Mouse (Mus musculus) liver, embryonic 15.5 days (tissue): Measurements from ENCODE around the gene Golt1b. TPM values are rescaled to one million over a fixed set of nuclear protein-coding genes. Genes with fewer than 3 reads are reported as not detected.
"Not testable (repeated sequence)": the region's sequence is repeated elsewhere in the genome, so short reads cannot be mapped to it uniquely, and the experiment has no call there.

Experiments
- ATAC-seq: fragments of 200-750 bp; cut with Nextera tagmentation; 2 replicates; pipeline ENCODE4 v1.8.0; 2017; ENCODE audit warnings: moderate number of reproducible peaks, mild to moderate bottlenecking, moderate library complexity; ENCODE audit not compliant: insufficient read depth
- H3K27ac ChIP-seq: fragments of 300-500 bp; sonication (generic); replicated peaks from 2 replicates; pipeline ENCODE4 v1.5.1; 2015; ENCODE audit warnings: mild to moderate bottlenecking, inconsistent platforms
- H3K27me3 ChIP-seq: fragments of 300-500 bp; sonication (generic); 2 replicates; pipeline ENCODE4 v1.6.1; 2015; ENCODE audit warnings: mild to moderate bottlenecking, inconsistent platforms
- H3K36me3 ChIP-seq: fragments of 300-500 bp; sonication (generic); replicated peaks from 2 replicates; pipeline ENCODE4 v1.6.1; 2015; ENCODE audit warnings: moderate library complexity, mild to moderate bottlenecking, inconsistent platforms
- H3K4me1 ChIP-seq: fragments of 300-500 bp; sonication (generic); replicated peaks from 2 replicates; pipeline ENCODE4 v1.6.1; 2015; ENCODE audit warnings: inconsistent platforms
- H3K4me2 ChIP-seq: fragments of 300-500 bp; sonication (generic); 2 replicates; pipeline ENCODE4 v1.6.1; 2015; ENCODE audit warnings: moderate library complexity, mild to moderate bottlenecking, inconsistent platforms
- H3K4me3 ChIP-seq: fragments of 300-500 bp; sonication (generic); replicated peaks from 2 replicates; pipeline ENCODE4 v1.5.1; 2015; ENCODE audit warnings: mild to moderate bottlenecking, inconsistent platforms
- H3K9ac ChIP-seq: fragments of 300-500 bp; sonication (generic); 2 replicates; pipeline ENCODE4 v1.6.1; 2015; ENCODE audit warnings: moderate library complexity, mild to moderate bottlenecking, inconsistent platforms
- H3K9me3 ChIP-seq: fragments of 300-500 bp; sonication (generic); replicated peaks from 2 replicates; pipeline ENCODE4 v1.6.1; 2016; ENCODE audit warnings: inconsistent platforms
- WGBS: fragments of 180-500 bp; shearing (Covaris S2); methylation state at CpG from one replicate; pipeline ENCODE4 v1.1.7; 2015; ENCODE audit warnings: mixed read lengths; ENCODE audit not compliant: insufficient replicate concordance; 5-methylcytosine and 5-hydroxymethylcytosine counted together
- polyA plus RNA-seq: library from polyadenylated mRNA; unstranded; fragments of >200 nt; fragmentation: Nextera tagmentation; extraction: Ambion mirVana; gene quantifications from 2 replicates; pipeline ENCODE4 v1.2.1, GENCODE M21; 2015

The Golt1b gene
- polyA plus RNA-seq, result 30.9 and 32.1 TPM in 2 replicates

DNA sequence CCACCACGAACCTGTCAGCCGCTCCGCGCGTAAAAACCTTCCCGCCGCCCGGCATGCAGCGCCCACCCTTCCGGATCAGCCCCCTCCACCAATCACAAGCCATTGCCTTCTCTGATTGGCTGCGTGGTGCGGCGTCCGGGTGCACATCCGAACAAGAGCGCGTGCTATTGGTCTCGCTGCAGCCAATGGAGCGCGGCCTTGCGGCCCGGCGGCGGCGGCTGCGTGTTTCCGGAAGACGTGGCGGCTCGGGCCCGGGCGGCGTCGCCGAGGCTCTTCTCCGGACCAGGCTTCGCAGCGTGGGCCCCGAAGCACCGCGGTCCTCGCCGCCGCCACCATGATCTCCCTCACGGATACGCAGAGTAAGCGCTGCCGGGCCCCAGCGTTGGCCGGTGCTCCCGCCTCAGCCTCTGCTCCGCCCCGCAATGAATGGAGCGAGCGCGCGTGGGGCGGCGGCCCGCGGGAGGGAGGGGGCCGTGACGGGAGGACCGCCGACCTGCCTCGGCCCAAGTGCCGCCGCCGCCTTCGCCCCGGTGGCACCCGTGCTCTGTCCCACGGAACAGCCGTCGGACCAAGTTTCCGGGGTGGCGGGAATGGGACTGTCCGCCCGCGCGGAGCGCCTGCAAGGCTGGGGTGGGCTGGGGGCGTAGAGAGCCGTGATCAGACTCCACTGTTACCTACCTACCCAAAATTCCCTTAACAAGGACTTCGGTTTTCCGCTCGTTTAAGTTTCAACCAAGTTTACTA is at the start of gene Golt1b, which contains the start of gene Recql:
TSS of gene Golt1b (plus strand) at position 211 of the 744 bp plus-strand sequence.
TSS of gene Recql (minus strand) at position 77 of the 744 bp plus-strand sequence.
- peak within 1 kb of the TSS; percentile 85 for H3K9ac ChIP-seq
- ATAC-seq, result peak; percentile 99
- H3K27ac ChIP-seq, result peak within 1 kb of the TSS; percentile 78
- peak within 1 kb of the TSS; percentile 96 for H3K4me3 ChIP-seq
- H3K4me1 ChIP-seq, result peaks cover 33% of the 10 kb centered on the region
- H3K27me3 ChIP-seq, result no peaks in the 10 kb centered on the region
- H3K36me3 ChIP-seq, result peaks cover 4% of the 10 kb centered on the region; the same call in 1 of the 2 replicates
- no peaks in the 10 kb centered on the region for H3K9me3 ChIP-seq
- WGBS, result under 1% methylated on average over 87 of the region's 87 CpGs
- peak within 1 kb of the TSS; percentile 85 for H3K4me2 ChIP-seq

DNA sequence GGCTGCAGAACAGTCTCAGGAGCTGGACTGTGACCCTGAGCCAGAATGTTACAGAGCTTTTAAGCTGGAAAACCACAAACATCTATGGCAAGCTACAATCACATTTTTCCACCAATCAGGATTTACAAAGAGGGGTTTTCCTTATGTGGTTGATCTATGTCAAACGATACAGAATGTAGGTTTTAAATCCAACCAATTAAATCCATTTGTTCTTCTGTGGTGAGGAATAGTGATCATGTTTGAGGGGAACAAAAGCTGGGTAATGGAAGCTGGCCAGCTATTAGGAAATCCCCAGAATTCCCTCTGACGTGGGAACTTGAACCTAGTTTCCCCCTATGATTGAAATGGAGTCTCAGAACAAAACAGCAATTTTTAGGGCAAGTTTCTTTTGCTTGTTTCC is 48.1 kb upstream of the Golt1b start:
- WGBS, result 45% methylated on average over 2 of the region's 2 CpGs
- ATAC-seq, result no peak
- no peaks in the 10 kb centered on the region for H3K4me1 ChIP-seq

DNA sequence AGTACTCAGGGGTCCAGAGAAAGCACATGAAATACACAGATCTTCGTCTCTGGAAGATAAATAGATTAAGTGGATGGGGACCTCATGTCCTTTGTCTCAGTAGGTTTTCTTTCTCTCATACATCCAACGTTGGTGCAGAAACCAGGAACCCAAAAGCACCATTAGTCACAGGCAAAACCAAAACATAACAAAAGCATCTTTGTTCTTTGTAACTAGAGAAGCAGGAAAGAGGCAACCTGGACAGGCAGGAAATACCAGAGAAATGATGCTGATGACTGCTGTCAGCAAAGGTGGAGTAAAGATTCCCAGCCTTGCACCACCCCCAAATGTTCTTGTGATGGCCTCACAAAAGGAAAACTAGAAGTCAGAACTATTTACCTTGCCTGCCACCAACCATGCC is 47.4 kb upstream of the Golt1b start:
- no peak for ATAC-seq
- Histone ChIP-seq H3K36me3 (no peaks in the 10 kb centered on the region), H3K9me3 (no peaks in the 10 kb centered on the region), H3K27ac (no peak overlapping the region), H3K27me3 (no peaks in the 10 kb centered on the region), H3K4me1 (no peaks in the 10 kb centered on the region), H3K4me2 (no peak overlapping the region), H3K4me3 (no peak overlapping the region), H3K9ac (no peak overlapping the region)
- 21% methylated on average over 2 of the region's 2 CpGs for WGBS

More for the DNA sequence above, 48.1 kb upstream of the Golt1b start:
- no peak overlapping the region for H3K9ac ChIP-seq
- no peak overlapping the region for H3K4me2 ChIP-seq
- no peaks in the 10 kb centered on the region for H3K9me3 ChIP-seq
- no peaks in the 10 kb centered on the region for H3K36me3 ChIP-seq
- no peaks in the 10 kb centered on the region for H3K27me3 ChIP-seq
- no peak overlapping the region for H3K4me3 ChIP-seq
- H3K27ac ChIP-seq, result no peak overlapping the region

DNA sequence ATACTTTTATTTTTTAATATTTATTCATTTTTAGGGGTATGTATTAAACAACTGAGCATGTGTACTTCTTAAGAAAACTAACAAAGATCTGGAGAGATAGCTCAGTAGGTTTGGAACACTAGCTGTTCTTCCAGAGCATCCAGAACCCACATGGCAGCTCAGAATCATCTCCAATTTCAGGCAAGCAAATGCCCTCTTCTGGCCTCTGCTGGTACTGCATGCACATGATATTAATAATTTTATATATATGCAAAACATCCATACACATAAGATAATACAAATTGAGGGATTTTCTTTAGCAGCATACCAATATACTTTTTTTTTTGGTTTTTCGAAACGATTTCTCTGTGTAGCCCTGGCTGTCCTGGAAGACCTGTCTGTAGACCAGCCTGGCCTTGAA is 43.5 kb upstream of the Golt1b start:
- no peak overlapping the region for H3K27ac ChIP-seq
- H3K4me3 ChIP-seq, result no peak overlapping the region
- H3K4me1 ChIP-seq, result peaks cover 21% of the 10 kb centered on the region
- H3K9ac ChIP-seq, result no peak overlapping the region
- H3K9me3 ChIP-seq, result no peaks in the 10 kb centered on the region
- no peaks in the 10 kb centered on the region for H3K27me3 ChIP-seq
- H3K36me3 ChIP-seq, result no peaks in the 10 kb centered on the region
- H3K4me2 ChIP-seq, result no peak overlapping the region
- WGBS, result 32% methylated on average over 2 of the region's 2 CpGs
- ATAC-seq, result no peak

DNA sequence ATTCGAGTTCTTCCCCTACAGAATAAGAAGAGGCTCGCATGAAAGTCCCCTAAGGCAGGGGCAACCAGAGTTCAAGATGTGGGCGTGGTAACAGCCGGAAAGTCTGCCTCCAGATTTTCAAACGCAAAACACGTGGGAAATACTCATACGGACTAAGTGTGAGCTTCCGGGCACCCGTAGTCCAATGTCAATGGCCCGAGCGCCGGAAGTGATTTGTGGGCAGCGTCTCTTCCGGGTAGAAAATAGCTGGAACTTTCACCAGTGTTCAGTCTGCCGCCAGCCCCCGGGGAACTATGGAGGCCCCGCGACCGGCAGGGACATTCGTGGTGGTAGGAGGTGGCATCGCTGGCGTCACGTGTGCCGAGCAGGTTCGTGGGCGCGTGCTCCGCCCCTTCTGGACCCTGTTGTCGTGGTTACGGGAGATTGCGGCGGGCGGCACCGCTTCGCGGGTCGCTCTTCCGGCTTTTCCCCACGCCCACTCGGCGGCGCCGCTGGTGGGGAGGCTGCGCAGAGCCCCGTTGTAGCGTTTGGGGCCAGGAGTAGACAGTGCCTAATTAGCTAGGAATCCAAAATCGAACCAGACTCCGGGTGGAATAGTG is 41.5 kb upstream of the Golt1b start, which contains the start of gene Pyroxd1:
TSS of gene Pyroxd1 (plus strand) at position 215 of the 599 bp plus-strand sequence.
- peak within 1 kb of the TSS; percentile 76 for H3K4me3 ChIP-seq
- H3K9ac ChIP-seq, result peak within 1 kb of the TSS; percentile 52
- H3K4me1 ChIP-seq, result peaks cover 21% of the 10 kb centered on the region
- no peaks in the 10 kb centered on the region for H3K27me3 ChIP-seq
- WGBS, result under 1% methylated on average over 48 of the region's 48 CpGs
- H3K27ac ChIP-seq, result peak within 1 kb of the TSS; percentile 82
- H3K4me2 ChIP-seq, result peak within 1 kb of the TSS; percentile 76
- no peaks in the 10 kb centered on the region for H3K9me3 ChIP-seq
- H3K36me3 ChIP-seq, result peaks cover 9% of the 10 kb centered on the region; the same call in 1 of the 2 replicates
- ATAC-seq, result peak; percentile 93

DNA sequence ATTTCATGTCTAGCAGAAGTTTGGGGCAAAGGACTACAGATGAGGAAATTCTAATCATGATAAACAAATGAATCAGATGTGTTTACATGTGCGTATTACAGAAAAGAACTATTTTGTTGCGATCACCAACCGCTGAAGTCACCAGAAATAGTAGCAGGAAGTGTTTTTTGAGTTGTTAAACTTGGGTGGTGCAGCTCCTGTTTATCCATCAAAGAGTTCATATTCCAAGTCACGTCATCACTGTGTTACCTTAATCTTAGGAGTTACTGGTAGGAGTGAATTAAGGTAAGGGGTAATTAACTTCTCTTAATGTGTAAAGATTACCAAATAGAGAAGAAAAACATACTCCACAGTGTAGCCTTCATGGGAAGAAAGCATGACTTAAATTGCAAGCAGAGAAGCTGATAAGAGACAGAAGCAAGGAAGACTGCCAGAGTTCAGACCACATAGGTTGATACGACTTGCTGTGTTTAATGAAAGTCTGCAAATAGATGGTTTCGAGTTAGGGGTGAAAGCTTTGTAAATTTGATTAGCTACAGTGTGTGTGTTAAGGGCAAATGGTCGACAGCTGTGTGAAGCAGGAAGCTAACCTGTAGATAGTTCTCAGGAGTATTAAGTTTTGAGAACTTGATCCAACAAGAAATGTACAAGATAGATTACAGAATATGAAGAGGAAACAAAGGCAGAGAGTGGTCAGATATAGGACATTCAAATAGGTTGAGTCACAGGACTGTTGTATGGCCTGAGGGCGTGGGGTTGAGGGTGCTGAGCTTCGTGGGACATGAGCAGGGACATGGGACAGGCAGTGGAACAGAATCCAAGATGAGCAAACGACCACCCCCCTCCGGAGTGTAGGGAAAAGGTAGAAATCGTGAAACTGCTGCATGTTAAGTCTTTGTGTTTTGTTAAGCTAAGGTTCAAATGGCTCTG is 40.6 kb upstream of the Golt1b start:
- Histone ChIP-seq H3K27ac (peak overlapping the region; percentile 82), H3K27me3 (no peaks in the 10 kb centered on the region), H3K4me1 (peaks cover 21% of the 10 kb centered on the region), H3K4me3 (peak overlapping the region; percentile 76), H3K4me2 (peak overlapping the region; percentile 76), H3K36me3 (peaks cover 17% of the 10 kb centered on the region), H3K9ac (peak overlapping the region; percentile 52; the same call in 1 of the 2 replicates), H3K9me3 (no peaks in the 10 kb centered on the region)
- ATAC-seq, result no peak; the same call in 1 of the 2 replicates
- WGBS, result 35% methylated on average over 12 of the region's 12 CpGs

DNA sequence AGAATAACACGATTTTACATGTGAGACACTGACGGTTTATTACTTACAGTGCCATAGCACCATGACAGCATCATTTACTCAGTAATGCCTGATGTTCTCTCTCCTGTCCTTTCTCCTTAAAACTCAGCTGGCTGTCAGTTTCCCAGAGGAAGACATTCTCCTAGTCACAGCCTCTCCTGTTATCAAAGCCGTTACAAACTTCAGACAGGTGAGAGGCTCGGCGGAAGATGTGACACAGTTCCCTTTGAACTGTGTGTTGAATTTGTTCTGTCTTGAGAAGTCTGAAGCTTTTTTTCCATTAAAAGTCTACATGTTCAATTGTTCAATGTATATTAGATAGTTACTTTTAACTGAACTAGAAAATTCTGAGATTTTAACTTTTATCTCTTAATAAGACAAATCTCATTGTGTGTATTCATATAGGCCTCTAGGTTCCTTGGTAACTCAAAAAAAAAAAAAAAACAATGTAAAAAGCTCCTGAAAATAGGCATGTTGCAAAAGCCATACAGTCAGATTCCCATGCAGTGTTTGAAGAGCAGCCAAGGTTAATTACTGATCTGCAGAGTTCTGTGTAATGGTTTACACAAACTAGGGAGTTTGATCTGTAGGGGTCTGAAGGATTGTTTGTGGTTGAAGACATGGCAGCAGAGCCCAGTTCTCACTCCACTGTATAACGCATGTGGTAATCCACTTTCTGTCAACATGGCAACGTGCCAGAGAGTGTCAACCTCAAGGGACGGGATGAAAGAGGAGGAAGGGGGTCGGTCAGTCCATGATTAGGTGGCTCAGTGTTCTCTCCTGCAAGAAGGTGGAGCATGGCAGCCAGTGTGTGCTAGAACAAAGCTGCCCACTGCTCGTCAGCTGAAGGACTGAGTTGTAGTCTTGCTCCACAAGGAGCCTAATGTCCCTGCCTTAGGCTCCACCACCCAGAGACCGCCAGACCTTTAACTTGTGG is 39.3 kb upstream of the Golt1b start:
- peaks cover 26% of the 10 kb centered on the region for H3K36me3 ChIP-seq
- H3K4me2 ChIP-seq, result no peak overlapping the region
- H3K9me3 ChIP-seq, result no peaks in the 10 kb centered on the region
- peak; percentile 24 for ATAC-seq
- H3K4me3 ChIP-seq, result no peak overlapping the region
- 66% methylated on average over 11 of the region's 11 CpGs for WGBS
- no peaks in the 10 kb centered on the region for H3K27me3 ChIP-seq
- H3K4me1 ChIP-seq, result peaks cover 32% of the 10 kb centered on the region
- no peak overlapping the region for H3K9ac ChIP-seq
- 0 out of 2 replicates have a peak overlapping the region, but pooled peaks have one; percentile 82 for H3K27ac ChIP-seq

DNA sequence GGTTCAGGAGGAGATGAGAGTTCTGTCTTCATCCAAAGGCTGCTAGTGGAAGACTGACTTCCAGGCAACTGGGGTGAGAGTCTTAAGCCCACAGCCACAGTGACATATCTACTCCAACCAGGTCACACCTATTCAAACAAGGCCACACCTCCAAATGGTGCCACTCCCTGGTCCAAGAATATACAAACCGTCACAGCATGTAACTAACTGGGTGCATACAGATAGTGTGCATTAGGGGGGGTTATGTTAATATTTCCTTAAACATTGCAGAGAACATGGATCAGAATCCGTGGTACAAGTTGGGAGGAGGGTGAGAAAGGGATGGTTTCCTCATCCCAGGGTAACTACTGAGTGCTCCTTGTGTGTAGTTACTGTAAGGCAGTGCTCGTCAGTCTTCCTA is 34.9 kb upstream of the Golt1b start:
- not testable (repeated sequence) for H3K27me3 ChIP-seq, H3K9ac ChIP-seq, H3K4me3 ChIP-seq, H3K9me3 ChIP-seq, H3K27ac ChIP-seq, H3K4me2 ChIP-seq
- ATAC-seq, result peak; percentile 27; the same call in 1 of the 2 replicates
- H3K36me3 ChIP-seq, result peaks cover 48% of the 10 kb centered on the region
- peaks cover 15% of the 10 kb centered on the region for H3K4me1 ChIP-seq
- WGBS, result 55% methylated on average over 3 of the region's 3 CpGs

DNA sequence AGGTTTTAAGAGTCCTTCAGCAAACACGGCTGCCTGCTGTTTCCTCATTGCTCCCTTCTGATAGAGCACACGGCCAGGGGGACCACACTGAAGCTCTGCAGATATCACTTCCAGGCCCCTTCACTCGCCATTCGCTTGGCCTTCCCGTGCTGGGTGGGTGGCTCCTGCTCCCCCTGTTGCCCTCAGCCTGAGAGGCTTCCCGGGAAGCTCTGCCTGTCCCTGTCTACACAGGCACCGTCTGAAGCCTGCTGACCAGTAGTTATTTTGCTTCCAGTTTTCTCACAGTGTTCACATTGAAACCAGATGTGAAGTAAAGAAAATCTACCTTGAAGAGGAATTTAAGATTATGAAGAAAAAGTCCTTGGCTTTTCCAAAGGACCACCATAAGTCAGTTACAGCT is 29.9 kb upstream of the Golt1b start:
- H3K4me1 ChIP-seq, result peaks cover 5% of the 10 kb centered on the region; the same call in 1 of the 2 replicates
- WGBS, result 65% methylated on average over 7 of the region's 7 CpGs
- no peaks in the 10 kb centered on the region for H3K9me3 ChIP-seq

DNA sequence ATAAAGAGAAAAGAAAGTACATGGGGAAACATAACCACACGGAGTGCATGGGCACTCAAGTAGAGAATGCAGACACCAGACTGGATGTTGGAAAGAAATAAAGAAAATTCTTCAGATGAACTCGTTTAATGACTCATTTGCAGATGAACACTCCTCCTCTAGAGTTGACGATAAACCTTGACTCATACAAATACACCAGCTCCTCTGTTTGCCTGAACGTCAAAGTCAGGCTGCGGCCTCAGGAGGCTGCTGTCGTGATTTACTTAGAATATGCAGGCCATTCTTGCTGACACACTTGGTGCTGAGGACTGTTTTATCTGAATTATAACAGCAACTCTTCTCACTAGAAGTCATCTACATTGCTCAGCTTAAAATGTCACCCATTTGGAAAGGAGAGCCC is 25.0 kb upstream of the Golt1b start:
- no peak overlapping the region for H3K4me3 ChIP-seq
- no peak for ATAC-seq
- no peaks in the 10 kb centered on the region for H3K27me3 ChIP-seq
- no peak overlapping the region for H3K27ac ChIP-seq
- H3K9me3 ChIP-seq, result no peaks in the 10 kb centered on the region
- no peak overlapping the region for H3K4me2 ChIP-seq
- H3K9ac ChIP-seq, result no peak overlapping the region
- no peaks in the 10 kb centered on the region for H3K4me1 ChIP-seq
- 81% methylated on average over 6 of the region's 6 CpGs for WGBS
- peaks cover 81% of the 10 kb centered on the region for H3K36me3 ChIP-seq

More for the DNA sequence above, 29.9 kb upstream of the Golt1b start:
- H3K36me3 ChIP-seq, result peaks cover 66% of the 10 kb centered on the region
- no peak overlapping the region for H3K9ac ChIP-seq
- no peak overlapping the region for H3K4me3 ChIP-seq
- no peak overlapping the region for H3K27ac ChIP-seq
- H3K27me3 ChIP-seq, result no peaks in the 10 kb centered on the region
- ATAC-seq, result no peak
- no peak overlapping the region for H3K4me2 ChIP-seq
